In genomic region chr1:189064629-189065028, GRCm38 (mm10) we compare ENCODE assay signal across 18 mouse cellular contexts. TPM values are rescaled to one million over a fixed set of nuclear protein-coding genes. Genes with fewer than 3 reads are reported as not detected.
DNase-seq lines count a peak whose midpoint lies in the region; ATAC-seq and TF ChIP-seq lines count a peak whose summit lies in the region.
"Had no signal": no experiment of that assay in that cellular context is flagged by ENCODE, and none has a peak within 500 bp of the region (broad histone marks: within the 10 kb centered on the region; RNA-seq: fewer than 3 reads in every experiment).

No protein-coding gene starts in this region.

- peak; percentile 6; the same call in 1 of the 2 replicates for TF ChIP-seq CTCF in cerebellum, adult 2 months (IDR thresholded peaks at IDR 0.05; ENCODE audit: borderline replicate concordance, insufficient read depth, low read depth, low read length)

- no peak for TF ChIP-seq POLR2A in cerebellum, adult 2 months (IDR thresholded peaks at IDR 0.05; ENCODE audit: borderline replicate concordance, insufficient read depth, low read length)

- peak overlapping the region; percentile 35 for H3K27ac ChIP-seq in hindbrain, embryonic 13.5 days
- H3K27ac ChIP-seq in hindbrain, embryonic 12.5 days: no peak overlapping the region
- H3K27ac ChIP-seq in cerebellum, adult 2 months (ENCODE audit: insufficient read depth, low read length): peak overlapping the region; percentile 82
- no peak overlapping the region for H3K27ac ChIP-seq in embryonic facial prominence, embryonic 10.5 days (replicated peaks)
- H3K27ac ChIP-seq: embryonic facial prominence, embryonic 15.5 days; limb, embryonic 12.5 days; liver, embryonic 12.5 days; stomach, postnatal 0 days had no signal

- 89% methylated on average over 4 of the region's 4 CpGs for WGBS in hindbrain, embryonic 13.5 days
- WGBS in hindbrain, embryonic 12.5 days: 90% methylated on average over 4 of the region's 4 CpGs
- 19% methylated on average over 4 of the region's 4 CpGs for WGBS in cerebellum, adult 2 months
- WGBS in embryonic facial prominence, embryonic 10.5 days: 87% methylated on average over 4 of the region's 4 CpGs

- DNase-seq in cerebellum, adult 2 months: peak; percentile 87 to 95
- peak; percentile 83 to 84 for DNase-seq in cerebellum, postnatal 36 days
- no peak for DNase-seq in embryonic facial prominence, embryonic 10.5 days (ENCODE audit: low spot score)
- no peak for DNase-seq in kidney, adult 11 months
- DNase-seq: embryo, embryonic 11 days; heart, postnatal 14 days; kidney, postnatal 36 days; lung, embryonic 14.5 days; lung, postnatal 36 days; retina, postnatal 1 day had no signal

- H3K27me3 ChIP-seq in hindbrain, embryonic 13.5 days: no peaks in the 10 kb centered on the region
- no peaks in the 10 kb centered on the region for H3K27me3 ChIP-seq in hindbrain, embryonic 12.5 days
- H3K27me3 ChIP-seq in cerebellum, adult 2 months (ENCODE audit: control insufficient read depth, insufficient read depth, low read length): no peaks in the 10 kb centered on the region
- no peaks in the 10 kb centered on the region for H3K27me3 ChIP-seq in embryonic facial prominence, embryonic 10.5 days (replicated peaks; ENCODE audit: low read depth, poor library complexity, severe bottlenecking)
- H3K27me3 ChIP-seq: embryonic facial prominence, embryonic 15.5 days; heart, embryonic 12.5 days; limb, embryonic 12.5 days had no signal

- ATAC-seq in hindbrain, embryonic 13.5 days (ENCODE audit: low FRiP score): no peak
- no peak for ATAC-seq in hindbrain, embryonic 12.5 days (ENCODE audit: low FRiP score)
- peak; percentile 84 for ATAC-seq in cerebellum, adult (ENCODE audit: insufficient number of reproducible peaks, low FRiP score, low TSS enrichment)
- ATAC-seq: liver, embryonic 12.5 days had no signal

- peaks cover 9% of the 10 kb centered on the region for H3K4me1 ChIP-seq in hindbrain, embryonic 13.5 days (replicated peaks)
- H3K4me1 ChIP-seq in hindbrain, embryonic 12.5 days: no peaks in the 10 kb centered on the region
- H3K4me1 ChIP-seq in cerebellum, adult 2 months (ENCODE audit: control insufficient read depth, insufficient read depth, low read length): peaks cover 19% of the 10 kb centered on the region; the same call in 1 of the 2 replicates
- no peaks in the 10 kb centered on the region for H3K4me1 ChIP-seq in embryonic facial prominence, embryonic 10.5 days
- H3K4me1 ChIP-seq: liver, embryonic 12.5 days had no signal

- H3K4me3 ChIP-seq in hindbrain, embryonic 13.5 days: no peak overlapping the region
- H3K4me3 ChIP-seq in hindbrain, embryonic 12.5 days: no peak overlapping the region
- peak overlapping the region; percentile 9 for H3K4me3 ChIP-seq in cerebellum, adult 2 months (replicated peaks; ENCODE audit: insufficient read depth, low read depth, low read length)
- H3K4me3 ChIP-seq in embryonic facial prominence, embryonic 10.5 days: no peak overlapping the region
- H3K4me3 ChIP-seq: embryonic facial prominence, embryonic 15.5 days; heart, embryonic 12.5 days; limb, embryonic 12.5 days; liver, embryonic 12.5 days had no signal

- no peak overlapping the region for H3K4me2 ChIP-seq in hindbrain, embryonic 13.5 days
- no peak overlapping the region for H3K4me2 ChIP-seq in hindbrain, embryonic 12.5 days (replicated peaks)
- H3K4me2 ChIP-seq: embryonic facial prominence, embryonic 15.5 days; heart, embryonic 12.5 days; limb, embryonic 12.5 days; liver, embryonic 12.5 days; lung, embryonic 14.5 days had no signal

- no peaks in the 10 kb centered on the region for H3K36me3 ChIP-seq in hindbrain, embryonic 13.5 days
- no peaks in the 10 kb centered on the region for H3K36me3 ChIP-seq in hindbrain, embryonic 12.5 days
- no peaks in the 10 kb centered on the region for H3K36me3 ChIP-seq in embryonic facial prominence, embryonic 10.5 days (replicated peaks)
- H3K36me3 ChIP-seq: embryonic facial prominence, embryonic 15.5 days; heart, embryonic 12.5 days; limb, embryonic 12.5 days; liver, embryonic 12.5 days had no signal

- no peak overlapping the region for H3K9ac ChIP-seq in hindbrain, embryonic 13.5 days
- no peak overlapping the region for H3K9ac ChIP-seq in hindbrain, embryonic 12.5 days
- H3K9ac ChIP-seq: embryonic facial prominence, embryonic 15.5 days; heart, embryonic 12.5 days; limb, embryonic 12.5 days; liver, embryonic 12.5 days; lung, embryonic 14.5 days had no signal

- no peaks in the 10 kb centered on the region for H3K9me3 ChIP-seq in hindbrain, embryonic 13.5 days
- H3K9me3 ChIP-seq in hindbrain, embryonic 12.5 days (replicated peaks): no peaks in the 10 kb centered on the region
- no peaks in the 10 kb centered on the region for H3K9me3 ChIP-seq in embryonic facial prominence, embryonic 10.5 days
- H3K9me3 ChIP-seq: embryonic facial prominence, embryonic 15.5 days; heart, embryonic 12.5 days; limb, embryonic 12.5 days; liver, embryonic 12.5 days had no signal

RNA-seq across cellular contexts. Expression of gene Kctd3, which starts 57.0 kb away (rescaled TPM):
- 34.4 and 36.2 TPM in 2 replicates for polyA plus RNA-seq in hindbrain, embryonic 13.5 days (2015; fragmentation: Nextera tagmentation; extraction: Ambion mirVana)
- 40.3 and 43.3 TPM in 2 replicates for polyA plus RNA-seq in hindbrain, embryonic 12.5 days (2016; fragmentation: Nextera tagmentation; extraction: Ambion mirVana)
- 96.6 and 99.9 TPM in 2 replicates for polyA plus RNA-seq in cerebellum, adult 2 months (2012; rRNA removed)
- polyA plus RNA-seq in embryonic facial prominence, embryonic 10.5 days (2016; fragmentation: Nextera tagmentation; extraction: Ambion mirVana): 28.1 and 31.0 TPM in 2 replicates

Comparison
In these comparisons a context has a peak if more than half of its experiments do, and no peak if none do; other contexts are left out.
1. H3K27ac ChIP-seq: peak in hindbrain, embryonic 13.5 days (single experiment) and cerebellum, adult 2 months (single experiment); none in hindbrain, embryonic 12.5 days (single experiment) and embryonic facial prominence, embryonic 10.5 days (single experiment).
2. DNase-seq: peak in cerebellum, adult 2 months (2 of 2) and cerebellum, postnatal 36 days (2 of 2); none in embryonic facial prominence, embryonic 10.5 days (single experiment) and kidney, adult 11 months (single experiment).